Mouse (Mus musculus): ENCODE measurements around the gene Galr3. TPM values are rescaled to one million over a fixed set of nuclear protein-coding genes. Genes with fewer than 3 reads are reported as not detected.

Gene Galr3
- total and polyA plus RNA-seq, 2 experiments from 2014 or later, result not detected

GRCm38 (mm10) chr15:79057850-79058249 is 16.2 kb downstream of the Galr3 start:
- peaks cover 81% of the 10 kb centered on the region for H3K36me3 ChIP-seq (replicated peaks; ENCODE audit: control insufficient read depth, insufficient read depth, low read length)
- no peak for TF ChIP-seq CTCF (IDR thresholded peaks at IDR 0.05; ENCODE audit: low read depth)
- no peak overlapping the region for H3K27ac ChIP-seq (ENCODE audit: low read depth)
- H3K4me1 ChIP-seq (ENCODE audit: control insufficient read depth, insufficient read depth), result peaks cover 8% of the 10 kb centered on the region; the same call in 1 of the 2 replicates
- no peaks in the 10 kb centered on the region for H3K27me3 ChIP-seq (ENCODE audit: control insufficient read depth, insufficient read depth, low read length)
- H3K4me3 ChIP-seq (ENCODE audit: low read depth, low read length), result no peak overlapping the region
- no peak overlapping the region for H3K9ac ChIP-seq (replicated peaks; ENCODE audit: low read depth, low read length)
- H3K9me3 ChIP-seq (replicated peaks; ENCODE audit: control insufficient read depth, low read length), result no peaks in the 10 kb centered on the region
- no peak for DNase-seq (ENCODE audit: low spot score)
- 80% methylated on average over 6 of the region's 6 CpGs for WGBS
- no peak overlapping the region for H3K4me2 ChIP-seq (ENCODE audit: low read depth, low read length)
- no peak for ATAC-seq (ENCODE audit: insufficient read depth, low read depth)

- TF ChIP-seq CTCF (IDR thresholded peaks at IDR 0.05; ENCODE audit: low read depth), result no peak
- no peak for TF ChIP-seq EP300 (IDR thresholded peaks at IDR 0.05; ENCODE audit: low read depth)
- H3K27me3 ChIP-seq (ENCODE audit: control insufficient read depth, insufficient read depth, low read length), result no peaks in the 10 kb centered on the region
- DNase-seq (ENCODE audit: low spot score) (no peak), ATAC-seq (ENCODE audit: insufficient read depth, low read depth) (no peak)
- no peak overlapping the region for H3K4me3 ChIP-seq (ENCODE audit: low read depth, low read length)
- WGBS, result 68% methylated on average over 14 of the region's 14 CpGs
- peaks cover 13% of the 10 kb centered on the region; the same call in 1 of the 2 replicates for H3K4me1 ChIP-seq (ENCODE audit: control insufficient read depth, insufficient read depth)
- no peak overlapping the region for H3K27ac ChIP-seq (ENCODE audit: low read depth)
- H3K9ac ChIP-seq (replicated peaks; ENCODE audit: low read depth, low read length), result no peak overlapping the region
- no peak overlapping the region for H3K4me2 ChIP-seq (ENCODE audit: low read depth, low read length)
- H3K9me3 ChIP-seq (replicated peaks; ENCODE audit: control insufficient read depth, low read length), result no peaks in the 10 kb centered on the region
- H3K36me3 ChIP-seq (replicated peaks; ENCODE audit: control insufficient read depth, insufficient read depth, low read length), result peaks cover 49% of the 10 kb centered on the region
These were observed 19.3 kb downstream of the Galr3 start for GRCm38 (mm10) chr15:79060887-79061565.

GRCm38 (mm10) chr15:79062376-79063159 is 20.9 kb downstream of the Galr3 start, which contains the start of gene Ankrd54:
Ankrd54 (minus strand) TSS chr15:79062893.
- no peaks in the 10 kb centered on the region for H3K27me3 ChIP-seq (ENCODE audit: control insufficient read depth, insufficient read depth, low read length)
- H3K9me3 ChIP-seq (replicated peaks; ENCODE audit: control insufficient read depth, low read length), result no peaks in the 10 kb centered on the region
- no peak for TF ChIP-seq CTCF (IDR thresholded peaks at IDR 0.05; ENCODE audit: low read depth)
- TF ChIP-seq EP300 (IDR thresholded peaks at IDR 0.05; ENCODE audit: low read depth), result no peak; the same call in 1 of the 2 replicates
- H3K4me2 ChIP-seq (ENCODE audit: low read depth, low read length), result peak within 1 kb of the TSS; percentile 91
- H3K4me3 ChIP-seq (ENCODE audit: low read depth, low read length), result peak within 1 kb of the TSS; percentile 70
- H3K9ac ChIP-seq (replicated peaks; ENCODE audit: low read depth, low read length), result peak within 1 kb of the TSS; percentile 80
- peaks cover 34% of the 10 kb centered on the region for H3K36me3 ChIP-seq (replicated peaks; ENCODE audit: control insufficient read depth, insufficient read depth, low read length)
- ATAC-seq (ENCODE audit: insufficient read depth, low read depth) (peak; percentile 99), DNase-seq (ENCODE audit: low spot score) (peak; percentile 100)
- peaks cover 13% of the 10 kb centered on the region; the same call in 1 of the 2 replicates for H3K4me1 ChIP-seq (ENCODE audit: control insufficient read depth, insufficient read depth)
- H3K27ac ChIP-seq (ENCODE audit: low read depth), result peak within 1 kb of the TSS; percentile 74
- under 1% methylated on average over 76 of the region's 80 CpGs for WGBS

- Histone ChIP-seq H3K4me3 (ENCODE audit: low read depth, low read length) (peak overlapping the region; percentile 32), H3K4me1 (ENCODE audit: control insufficient read depth, insufficient read depth) (peaks cover 13% of the 10 kb centered on the region; the same call in 1 of the 2 replicates), H3K9ac (replicated peaks; ENCODE audit: low read depth, low read length) (peak overlapping the region; percentile 21; the same call in 1 of the 2 replicates), H3K9me3 (replicated peaks; ENCODE audit: control insufficient read depth, low read length) (no peaks in the 10 kb centered on the region), H3K36me3 (replicated peaks; ENCODE audit: control insufficient read depth, insufficient read depth, low read length) (peaks cover 27% of the 10 kb centered on the region), H3K27ac (ENCODE audit: low read depth) (no peak overlapping the region), H3K4me2 (ENCODE audit: low read depth, low read length) (peak overlapping the region; percentile 61), H3K27me3 (ENCODE audit: control insufficient read depth, insufficient read depth, low read length) (no peaks in the 10 kb centered on the region)
- WGBS, result 8% methylated on average over 14 of the region's 14 CpGs
- TF ChIP-seq CTCF (IDR thresholded peaks at IDR 0.05; ENCODE audit: low read depth) (no peak), EP300 (IDR thresholded peaks at IDR 0.05; ENCODE audit: low read depth) (no peak)
- no peak for DNase-seq (ENCODE audit: low spot score)
- ATAC-seq (ENCODE audit: insufficient read depth, low read depth), result no peak
These were observed 21.6 kb downstream of the Galr3 start for GRCm38 (mm10) chr15:79063160-79063740.

GRCm38 (mm10) chr15:79065086-79065770 is 23.5 kb downstream of the Galr3 start:
- no peak overlapping the region for H3K9ac ChIP-seq (replicated peaks; ENCODE audit: low read depth, low read length)
- no peak for TF ChIP-seq EP300 (IDR thresholded peaks at IDR 0.05; ENCODE audit: low read depth)
- no peak for TF ChIP-seq CTCF (IDR thresholded peaks at IDR 0.05; ENCODE audit: low read depth)
- peaks cover 13% of the 10 kb centered on the region; the same call in 1 of the 2 replicates for H3K4me1 ChIP-seq (ENCODE audit: control insufficient read depth, insufficient read depth)
- DNase-seq (ENCODE audit: low spot score) (no peak), ATAC-seq (ENCODE audit: insufficient read depth, low read depth) (no peak)
- 48% methylated on average over 8 of the region's 8 CpGs for WGBS
- no peak overlapping the region for H3K27ac ChIP-seq (ENCODE audit: low read depth)
- H3K4me2 ChIP-seq (ENCODE audit: low read depth, low read length), result no peak overlapping the region
- 0 out of 2 replicates have a peak, but pooled peaks cover 8% of the 10 kb centered on the region for H3K36me3 ChIP-seq (replicated peaks; ENCODE audit: control insufficient read depth, insufficient read depth, low read length)
- H3K9me3 ChIP-seq (replicated peaks; ENCODE audit: control insufficient read depth, low read length), result no peaks in the 10 kb centered on the region
- no peaks in the 10 kb centered on the region for H3K27me3 ChIP-seq (ENCODE audit: control insufficient read depth, insufficient read depth, low read length)
- no peak overlapping the region for H3K4me3 ChIP-seq (ENCODE audit: low read depth, low read length)

All from heart, postnatal 0 days (tissue).